Mouse (Mus musculus): ENCODE measurements around the gene Hdac9. TPM values are rescaled to one million over a fixed set of nuclear protein-coding genes. Genes with fewer than 3 reads are reported as not detected.
A peak's percentile ranks its signal among the peaks of the same experiment; 100 is the strongest.

Gene Hdac9
- total RNA-seq (2021): 1 to 10 TPM; 2.8 to 5.2 TPM
- long read RNA-seq, experiment 1, partial matches to known transcripts: 1 of 1 reads
- long read RNA-seq, experiment 1, other reads (novel, unspliced or antisense): 0 of 1 reads
- long read RNA-seq, experiment 2, partial matches to known transcripts: 0 of 4 reads
- long read RNA-seq, experiment 2, other reads (novel, unspliced or antisense): 4 of 4 reads

DNA sequence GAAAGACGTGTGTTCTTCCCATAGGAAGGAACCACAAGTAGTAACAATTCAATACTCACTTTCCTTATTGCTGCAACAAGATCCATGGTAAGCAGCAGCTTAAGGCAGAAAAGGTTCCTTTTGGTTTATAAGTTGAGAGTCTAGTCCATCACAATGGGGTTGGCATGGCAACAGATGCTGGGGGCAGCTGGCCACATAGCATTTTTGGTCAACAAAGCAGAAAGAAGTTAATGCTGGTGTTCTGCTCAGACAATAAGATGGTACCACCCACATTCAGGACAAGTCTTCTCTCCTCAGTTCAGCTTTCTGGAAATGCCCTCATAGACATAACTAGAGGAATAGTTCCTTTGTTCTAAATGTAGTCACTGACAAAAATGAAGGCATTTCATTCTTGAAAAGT, at the start of gene Hdac9:
Hdac9 (minus strand) TSS at position 101 of the 400 bp plus-strand sequence.
- intact Hi-C loops (cut with DNase I; ENCODE audit: low total_unique reads): no loop called here
- no peak for DNase-seq

DNA sequence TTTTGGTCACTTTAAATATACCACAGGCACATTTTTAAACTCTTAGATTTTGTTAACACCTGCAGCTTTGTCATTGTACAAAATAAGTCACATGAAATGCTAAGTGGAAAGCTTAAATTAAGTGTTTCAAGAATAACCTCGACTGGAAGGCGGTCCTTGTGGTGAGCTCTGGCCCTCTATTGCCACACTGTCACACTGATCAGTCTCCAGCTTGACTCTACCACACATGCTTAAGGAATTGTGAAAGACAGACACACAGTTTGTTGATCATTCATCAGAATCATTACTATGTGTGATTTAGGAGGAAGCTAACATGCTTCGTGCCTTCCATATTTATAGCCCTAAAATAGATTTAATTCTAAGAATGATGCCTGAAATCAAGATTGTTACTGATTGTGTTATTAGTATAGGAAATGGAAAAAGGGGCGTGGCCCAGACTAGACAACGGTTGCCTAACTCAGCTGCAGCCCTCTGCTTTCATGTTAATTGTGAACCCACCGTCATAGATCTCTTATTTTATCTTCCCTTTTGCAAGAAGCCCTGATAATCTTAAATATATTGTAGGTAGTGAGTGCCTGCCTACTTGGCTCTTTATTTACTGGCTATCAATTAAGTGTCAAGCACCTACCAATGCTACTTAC, 32.3 kb upstream of the Hdac9 start:
- no peak for DNase-seq

DNA sequence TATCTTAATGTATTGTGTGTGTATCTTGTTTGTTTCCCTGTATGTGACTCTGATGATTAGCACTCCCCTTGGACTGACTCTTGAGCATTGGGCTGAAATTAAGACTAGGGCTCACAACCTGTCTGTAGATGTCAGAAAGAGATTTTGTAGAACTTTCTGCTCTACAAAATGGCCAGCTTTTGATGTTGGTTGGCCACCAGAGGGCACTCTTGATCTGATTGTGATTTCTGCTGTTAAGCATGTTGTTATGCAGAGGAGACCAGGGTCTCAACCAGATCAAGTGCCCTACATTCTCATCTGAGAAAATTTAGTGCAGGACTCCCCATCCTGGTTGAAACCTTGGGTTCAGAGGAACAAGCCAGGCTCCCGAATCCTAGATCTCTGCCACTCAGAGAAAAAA, 21.0 kb upstream of the Hdac9 start:
- intact Hi-C loops (cut with DNase I; ENCODE audit: low total_unique reads): no loop called here
- no peak for DNase-seq

More for the DNA sequence above, 32.3 kb upstream of the Hdac9 start:
- intact Hi-C loops (cut with DNase I; ENCODE audit: low total_unique reads): no loop called here

DNA sequence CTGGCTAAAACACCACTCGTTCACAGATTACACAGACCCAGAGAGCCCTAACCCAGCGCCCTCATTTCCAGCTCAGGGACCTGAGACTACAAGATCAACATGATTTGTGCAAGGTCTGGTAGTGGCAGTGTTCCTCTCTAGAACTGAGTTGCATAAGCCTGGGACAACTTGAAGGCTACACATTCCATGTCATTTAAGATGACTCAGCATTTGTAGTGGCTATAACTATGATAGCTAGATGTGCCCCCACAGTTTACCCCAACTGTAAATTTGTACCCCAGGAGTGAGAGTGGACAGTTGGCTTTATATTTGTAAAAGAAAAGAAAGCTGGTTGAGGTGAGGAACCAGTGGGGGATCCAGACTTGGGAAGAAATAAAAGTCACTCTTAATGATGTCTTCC, 8.9 kb downstream of the Hdac9 start:
- DNase-seq: no peak
- intact Hi-C loops (cut with DNase I; ENCODE audit: low total_unique reads): no loop called here

DNA sequence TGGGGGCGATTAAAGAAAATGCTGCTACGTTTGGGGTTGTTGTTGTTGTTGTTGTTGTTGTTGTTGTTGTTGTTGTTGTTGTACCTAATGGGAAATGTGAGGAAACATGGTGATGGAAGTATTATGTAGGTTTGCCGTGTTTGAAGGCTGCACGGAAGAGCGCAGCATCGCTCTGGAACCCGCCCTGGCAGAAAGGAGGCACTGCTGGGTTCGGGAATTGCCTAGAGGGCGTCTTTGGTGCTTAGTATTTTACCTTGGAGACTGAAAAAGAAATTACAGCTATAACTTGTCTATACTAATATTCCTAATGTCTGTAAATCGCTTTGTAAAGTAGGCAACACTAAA, 9.4 kb downstream of the Hdac9 start:
- intact Hi-C loops (cut with DNase I; ENCODE audit: low total_unique reads): no loop called here
- no peak for DNase-seq

DNA sequence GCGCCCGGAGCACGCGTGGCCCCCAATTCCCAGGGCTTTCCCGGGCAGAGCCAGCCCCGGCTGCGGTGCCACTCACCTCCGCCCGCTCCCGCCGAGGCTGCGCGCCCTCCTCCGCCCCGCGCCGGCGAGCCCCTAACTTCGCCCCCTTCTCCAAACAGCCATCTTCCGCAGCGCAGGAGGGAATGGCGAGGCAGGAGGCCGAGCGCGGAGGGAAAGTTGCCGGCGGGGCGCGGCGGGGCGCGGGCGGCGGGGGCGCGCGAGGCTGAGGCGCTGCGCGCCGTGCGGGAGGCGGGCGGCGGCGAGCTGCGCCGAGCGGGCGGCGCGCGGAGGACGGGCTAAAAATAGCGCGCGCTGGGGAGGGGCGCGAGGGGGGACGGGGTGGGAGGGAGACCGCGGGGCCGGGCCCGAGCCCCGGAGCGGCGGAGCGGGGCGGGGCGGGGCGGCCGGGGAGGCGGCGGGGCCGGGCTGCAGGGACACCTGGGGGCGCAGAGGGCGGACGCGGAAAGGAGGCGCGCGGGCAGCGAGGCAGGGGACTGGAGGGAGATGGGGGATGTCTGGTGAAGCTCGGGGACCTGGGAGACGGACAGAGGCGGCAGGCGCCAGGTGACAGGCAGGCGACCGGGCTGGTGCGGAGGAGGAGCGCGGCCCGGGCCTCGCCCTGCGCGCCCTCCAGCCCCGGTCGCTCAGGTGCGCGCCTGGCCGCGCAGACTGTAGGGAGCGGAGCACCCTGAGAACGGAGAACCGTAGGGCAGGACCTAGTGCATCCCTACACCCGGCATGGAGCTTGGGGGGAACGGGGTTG, 10.0 kb downstream of the Hdac9 start:
- peak; percentile 4 for DNase-seq
- intact Hi-C loops (cut with DNase I; ENCODE audit: low total_unique reads): no loop called here

DNA sequence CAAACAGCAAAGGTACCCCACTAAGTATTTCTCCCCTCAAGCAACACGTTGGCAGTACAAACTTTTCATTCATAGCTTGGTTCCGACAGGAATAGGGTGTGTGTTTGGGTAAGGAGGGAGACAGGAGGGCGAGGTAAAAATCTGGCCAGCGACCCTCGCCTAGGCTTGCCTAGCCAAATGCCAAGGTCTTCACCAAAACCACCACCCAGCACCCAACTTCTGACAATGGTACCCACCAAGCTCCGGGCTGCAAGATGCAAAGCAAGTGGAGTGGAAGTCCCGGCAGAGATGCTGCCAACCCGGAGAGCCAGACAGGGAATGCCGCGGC, 10.6 kb downstream of the Hdac9 start:
- intact Hi-C loops (cut with DNase I; ENCODE audit: low total_unique reads): no loop called here
- no peak for DNase-seq

DNA sequence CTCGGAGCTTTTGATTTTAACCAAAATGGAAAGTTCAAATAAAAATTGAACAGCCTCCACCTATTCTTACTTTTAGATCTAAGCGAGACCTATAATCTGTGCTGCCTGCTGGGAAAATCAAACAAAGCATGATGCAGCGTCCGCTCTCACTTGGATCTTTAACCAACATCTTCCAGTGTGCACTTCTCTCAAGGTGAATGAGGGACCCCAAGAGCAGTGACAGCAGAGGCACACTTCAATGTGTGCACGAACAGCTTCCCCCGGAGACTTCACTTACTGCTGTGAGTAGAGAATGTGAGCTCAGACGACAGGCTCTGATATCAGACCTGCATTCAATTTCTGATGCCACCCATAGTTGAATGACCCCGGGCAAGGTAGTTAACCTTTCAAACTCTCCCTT, 16.7 kb downstream of the Hdac9 start:
- intact Hi-C loops (cut with DNase I; ENCODE audit: low total_unique reads): no loop called here
- DNase-seq: no peak

DNA sequence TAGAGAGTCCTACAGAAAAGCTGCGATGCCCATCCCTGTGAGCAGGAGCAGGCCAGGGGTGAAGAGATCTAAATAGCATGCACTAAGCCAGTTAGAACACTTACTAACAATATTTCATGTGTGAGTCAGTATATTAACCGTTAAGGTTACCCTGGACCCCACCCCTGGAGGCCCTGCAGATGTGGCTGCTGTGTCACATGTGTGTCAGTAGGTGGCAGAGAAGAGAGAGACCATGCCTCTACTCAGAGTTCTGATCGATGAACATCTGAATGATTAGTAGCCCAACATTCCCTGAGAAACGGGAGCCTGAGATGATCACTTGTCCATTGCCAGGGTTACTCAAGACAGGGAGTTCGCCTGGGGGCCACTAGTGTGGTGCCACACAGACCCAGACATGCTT, 22.0 kb downstream of the Hdac9 start:
- intact Hi-C loops (cut with DNase I; ENCODE audit: low total_unique reads): no loop called here

DNA sequence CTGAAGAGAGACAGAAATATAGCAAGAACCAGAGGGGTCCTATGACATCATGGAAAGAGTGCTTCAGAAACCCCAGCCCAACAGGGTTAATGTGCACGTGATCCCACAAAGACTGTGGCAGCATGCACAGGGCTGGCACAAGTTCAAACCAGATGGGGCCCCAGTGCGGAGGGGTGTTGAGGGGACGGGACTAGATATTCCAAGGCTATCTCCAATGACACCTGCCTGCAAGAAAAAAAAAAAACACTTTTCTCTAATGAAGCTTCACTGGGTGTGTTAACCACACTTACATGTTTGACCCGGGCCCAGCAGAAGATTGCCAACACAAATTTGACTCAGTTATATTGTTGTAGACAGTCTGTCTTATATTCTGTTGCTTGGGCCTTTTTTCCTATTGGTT, 28.2 kb downstream of the Hdac9 start:
- intact Hi-C loops (cut with DNase I; ENCODE audit: low total_unique reads): no loop called here
- DNase-seq: no peak

More for the DNA sequence above, 22.0 kb downstream of the Hdac9 start:
- DNase-seq: no peak

DNA sequence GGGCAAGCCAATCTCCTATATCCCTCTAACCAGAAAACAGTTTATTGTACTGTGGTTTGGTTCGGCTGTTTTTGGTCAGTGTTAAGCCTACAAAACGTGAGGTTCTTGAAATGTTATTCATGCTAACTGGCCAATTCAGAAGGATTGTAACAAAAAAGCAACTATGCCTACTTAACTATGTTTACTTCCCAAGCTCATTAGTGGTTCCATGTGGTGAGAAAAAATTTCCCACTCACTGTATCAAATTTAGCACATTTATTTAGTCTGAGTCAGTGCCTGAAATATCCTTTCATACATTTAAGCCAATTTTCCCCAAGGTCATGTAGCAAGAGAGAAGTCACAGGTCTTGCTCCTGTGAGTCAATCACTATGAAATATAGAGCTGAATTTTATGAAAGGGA, 42.0 kb downstream of the Hdac9 start:
- intact Hi-C loops (cut with DNase I; ENCODE audit: low total_unique reads): no loop called here
- DNase-seq: no peak

DNA sequence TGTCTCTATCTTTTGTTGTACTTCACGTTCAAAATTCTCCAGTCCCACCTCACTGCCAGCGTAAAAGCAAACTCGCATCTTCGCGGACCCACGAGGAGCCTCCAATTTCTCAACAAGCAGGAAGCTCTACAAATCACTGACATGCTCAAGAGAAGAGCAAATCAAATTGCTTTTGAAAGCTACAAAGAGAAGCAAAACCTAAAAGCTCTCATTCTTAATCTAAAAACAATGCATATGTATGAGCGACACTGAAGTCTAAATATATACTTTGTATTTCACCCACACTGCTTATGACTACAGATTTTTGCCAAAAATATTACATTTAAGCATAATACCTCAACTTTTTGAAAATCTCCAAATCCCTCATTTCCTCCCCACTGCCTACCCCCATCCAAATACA, 45.9 kb downstream of the Hdac9 start:
- intact Hi-C loops (cut with DNase I; ENCODE audit: low total_unique reads): no loop called here
- no peak for DNase-seq

DNA sequence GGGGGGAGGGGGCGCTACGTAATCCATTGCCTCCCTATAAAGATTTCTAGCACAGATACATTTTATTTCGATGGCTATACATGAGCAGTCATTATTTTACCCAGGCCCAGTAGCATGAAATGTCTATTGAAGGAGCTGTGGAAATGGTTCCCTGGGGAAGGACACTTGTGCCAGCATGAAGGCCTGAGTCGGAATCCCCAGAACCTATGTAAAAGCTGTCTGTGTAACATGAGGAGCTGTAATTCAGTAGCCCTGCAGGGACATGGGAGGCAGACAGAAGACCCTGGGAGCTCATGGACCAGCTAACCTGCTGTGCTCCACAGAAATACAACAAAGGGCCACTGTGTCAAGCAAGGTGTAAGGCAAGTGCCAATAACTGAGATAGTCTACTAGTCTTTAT, 75.7 kb downstream of the Hdac9 start:
- intact Hi-C loops (cut with DNase I; ENCODE audit: low total_unique reads): no loop called here
- DNase-seq: no peak

DNA sequence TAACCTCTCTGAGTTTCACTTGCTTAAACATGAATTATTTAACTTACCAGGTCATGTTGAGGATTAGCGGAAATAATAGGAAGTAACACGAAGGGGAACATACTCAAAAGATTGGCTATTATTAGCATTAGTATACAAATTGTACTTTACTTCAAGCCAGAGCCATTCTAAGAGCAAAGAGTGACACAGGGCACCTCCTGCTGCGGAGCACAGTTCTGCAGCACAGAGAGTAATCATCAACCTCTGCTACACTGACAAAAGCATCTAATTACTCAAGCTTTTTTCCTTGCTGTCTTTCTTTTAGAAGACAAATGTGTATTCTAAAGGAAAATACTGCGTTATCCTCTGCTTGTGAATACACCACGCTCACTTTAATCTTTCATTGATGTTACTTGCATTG, 79.6 kb downstream of the Hdac9 start:
- DNase-seq: no peak
- intact Hi-C loops (cut with DNase I; ENCODE audit: low total_unique reads): no loop called here

DNA sequence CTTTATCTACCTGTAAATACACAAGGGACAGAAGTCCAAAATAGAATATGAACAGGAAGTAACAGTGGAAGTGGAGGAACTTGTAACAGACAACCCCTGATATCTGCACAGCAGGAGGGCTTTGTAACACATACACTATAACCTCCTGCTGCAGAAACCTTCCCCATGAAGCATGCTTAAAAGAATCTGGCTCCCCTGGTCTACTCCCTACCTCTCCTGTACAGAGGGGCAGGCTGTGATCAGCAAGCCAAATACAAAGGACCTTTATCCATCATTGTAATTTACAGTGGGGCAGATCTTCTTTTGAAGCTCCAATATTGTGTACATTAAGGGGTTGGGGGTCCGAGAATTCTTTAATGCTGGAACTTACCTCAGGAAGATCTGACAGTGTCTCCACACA, 80.0 kb downstream of the Hdac9 start:
- DNase-seq: no peak
- intact Hi-C loops (cut with DNase I; ENCODE audit: low total_unique reads): no loop called here

DNA sequence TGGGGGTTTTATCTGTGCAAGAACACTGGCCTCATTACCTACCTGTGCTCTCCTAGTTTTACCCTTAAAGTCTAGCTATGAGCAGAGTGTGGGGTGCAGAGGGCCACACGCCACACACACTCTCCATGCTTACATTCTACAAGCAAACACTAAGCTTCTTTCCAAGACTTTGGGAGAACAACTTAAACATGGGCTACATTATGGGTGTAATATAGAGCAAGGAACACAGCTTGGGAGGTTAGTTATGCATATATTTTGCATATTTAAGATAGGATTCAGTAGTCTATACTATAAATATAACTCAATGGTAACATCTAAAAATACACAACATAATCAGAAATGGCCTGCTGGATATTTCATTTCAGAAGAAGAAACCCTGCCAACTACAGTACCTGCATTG, 80.8 kb downstream of the Hdac9 start:
- DNase-seq: no peak
- intact Hi-C loops (cut with DNase I; ENCODE audit: low total_unique reads): no loop called here

DNA sequence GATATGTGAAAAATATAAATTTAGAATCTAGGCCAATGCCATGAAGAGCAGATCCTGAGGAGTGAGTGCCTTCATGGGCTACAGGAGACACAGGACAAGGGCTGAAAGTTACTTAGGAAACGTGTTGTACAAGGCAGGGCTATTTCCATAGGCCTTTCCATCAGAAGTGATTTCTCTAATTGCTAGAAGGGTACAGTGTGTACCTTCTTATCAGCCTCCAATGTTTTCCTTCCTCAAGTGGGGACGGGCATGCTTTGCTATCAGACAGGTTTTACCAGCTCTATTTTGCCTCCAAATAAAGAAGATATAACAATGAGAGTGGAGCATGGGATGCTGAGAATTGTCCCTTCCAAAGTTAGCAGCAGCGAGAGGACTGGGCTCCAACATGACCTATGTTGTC, 81.4 kb downstream of the Hdac9 start:
- intact Hi-C loops (cut with DNase I; ENCODE audit: low total_unique reads): no loop called here
- DNase-seq: no peak

DNA sequence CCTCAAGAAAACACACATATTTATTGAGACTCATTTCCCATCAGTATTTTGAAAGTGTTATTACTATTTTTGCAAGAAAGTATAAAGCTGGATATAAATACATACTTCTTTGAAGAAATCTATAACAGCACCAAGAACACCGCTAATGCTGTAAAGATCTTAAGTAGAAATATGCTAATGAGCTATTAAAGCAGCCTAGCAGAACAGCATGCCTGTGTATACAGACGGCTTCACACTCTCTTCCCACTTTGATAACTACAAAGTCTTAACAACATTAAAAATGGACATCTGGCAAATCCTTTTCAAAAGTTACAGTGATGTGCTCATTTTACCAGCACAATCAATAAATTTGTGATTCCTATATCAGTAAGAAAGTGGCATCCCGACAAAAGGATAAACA, 88.2 kb downstream of the Hdac9 start:
- intact Hi-C loops (cut with DNase I; ENCODE audit: low total_unique reads): no loop called here
- DNase-seq: no peak

DNA sequence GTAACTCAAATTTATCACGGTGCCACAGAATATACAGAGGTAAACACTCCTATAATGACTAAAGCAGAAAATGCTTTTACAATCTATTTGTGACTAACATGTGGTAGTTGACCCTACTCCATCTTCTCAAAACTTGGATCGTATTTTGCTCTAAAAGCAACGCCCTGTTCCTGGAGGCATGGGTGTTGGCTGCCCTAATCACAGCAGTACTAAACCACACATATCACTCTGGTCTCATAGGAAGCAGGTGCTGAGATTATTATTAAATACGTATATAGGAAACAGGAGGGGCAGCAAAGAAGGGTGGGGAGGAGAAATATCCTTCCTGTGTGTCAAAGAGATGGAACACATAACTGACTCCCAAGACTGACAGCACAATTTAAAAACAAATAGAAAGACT, 90.0 kb downstream of the Hdac9 start:
- DNase-seq: no peak
- intact Hi-C loops (cut with DNase I; ENCODE audit: low total_unique reads): no loop called here

DNA sequence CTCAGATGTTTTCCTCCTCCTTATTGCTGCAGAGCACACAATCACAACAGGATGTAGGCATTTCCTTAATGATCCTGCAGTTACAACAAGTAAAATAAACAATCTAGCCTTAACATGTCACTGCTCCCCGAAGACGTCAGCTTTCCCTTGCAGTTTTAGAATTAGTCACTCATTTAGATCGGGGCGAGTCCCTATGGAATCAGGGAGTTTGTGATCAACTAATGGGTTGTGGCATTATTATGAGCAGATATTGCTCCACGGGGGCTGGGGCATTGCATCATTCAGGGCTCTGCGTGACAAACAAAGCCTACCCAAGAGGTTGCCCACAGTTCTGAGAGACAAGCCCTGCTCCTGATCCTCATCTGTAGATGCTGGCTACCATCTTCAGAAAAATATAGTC, 96.7 kb downstream of the Hdac9 start:
- DNase-seq: no peak
- intact Hi-C loops (cut with DNase I; ENCODE audit: low total_unique reads): no loop called here

Data from gastrocnemius, postnatal 14 days (tissue).